Mouse (Mus musculus) embryo, embryonic 9.5 days (tissue): ENCODE results near the gene Myom3.
A peak's percentile ranks its signal among the peaks of the same experiment; 100 is the strongest.

Experiments
- DNase-seq: peaks from one replicate; pipeline ENCODE4 v3.0.0-alpha.2; 2017; ENCODE audit errors: extremely low spot score

Gene Myom3

GRCm38 (mm10) chr4:135761569-135761968 lies 2.1 kb downstream of the Myom3 start:
- DNase-seq = no peak

- peak; percentile 79 for DNase-seq
Observed at GRCm38 (mm10) chr4:135762251-135762906, 2.9 kb downstream of the Myom3 start.

- DNase-seq = no peak
Observed at GRCm38 (mm10) chr4:135764700-135765099, 5.2 kb downstream of the Myom3 start.

- DNase-seq = no peak
Observed at GRCm38 (mm10) chr4:135765707-135766106, 6.2 kb downstream of the Myom3 start.

GRCm38 (mm10) chr4:135766976-135767375 lies 7.5 kb downstream of the Myom3 start:
- DNase-seq = no peak

GRCm38 (mm10) chr4:135768572-135769526 lies 9.3 kb downstream of the Myom3 start:
- peak; percentile 37 for DNase-seq

GRCm38 (mm10) chr4:135770611-135771305 lies 11.2 kb downstream of the Myom3 start:
- no peak for DNase-seq

GRCm38 (mm10) chr4:135771592-135771991 lies 12.1 kb downstream of the Myom3 start:
- no peak for DNase-seq

- DNase-seq = no peak
Observed at GRCm38 (mm10) chr4:135772671-135773070, 13.2 kb downstream of the Myom3 start.

- no peak for DNase-seq
Observed at GRCm38 (mm10) chr4:135774496-135774895, 15.0 kb downstream of the Myom3 start.

- no peak for DNase-seq
Observed at GRCm38 (mm10) chr4:135776850-135777249, 17.3 kb downstream of the Myom3 start.

GRCm38 (mm10) chr4:135779661-135780060 lies 20.1 kb downstream of the Myom3 start:
- no peak for DNase-seq

- no peak for DNase-seq
Observed at GRCm38 (mm10) chr4:135780255-135780654, 20.7 kb downstream of the Myom3 start.

- DNase-seq = no peak
Observed at GRCm38 (mm10) chr4:135781304-135781703, 21.8 kb downstream of the Myom3 start.

- no peak for DNase-seq
Observed at GRCm38 (mm10) chr4:135786581-135786980, 27.1 kb downstream of the Myom3 start.

- DNase-seq = no peak
Observed at GRCm38 (mm10) chr4:135787271-135787670, 27.8 kb downstream of the Myom3 start.

- no peak for DNase-seq
Observed at GRCm38 (mm10) chr4:135789135-135789534, 29.6 kb downstream of the Myom3 start.

- no peak for DNase-seq
Observed at GRCm38 (mm10) chr4:135792821-135793220, 33.3 kb downstream of the Myom3 start.

GRCm38 (mm10) chr4:135797931-135798330 lies 38.4 kb downstream of the Myom3 start:
- DNase-seq = peak; percentile 38

- peak; percentile 89 for DNase-seq
Observed at GRCm38 (mm10) chr4:135801543-135801942, 42.0 kb downstream of the Myom3 start.

GRCm38 (mm10) chr4:135803299-135803698 lies 43.8 kb downstream of the Myom3 start:
- DNase-seq = no peak

- no peak for DNase-seq
Observed at GRCm38 (mm10) chr4:135804169-135804568, 44.7 kb downstream of the Myom3 start.
